Mouse (Mus musculus): ENCODE data around the gene Atg2b. TPM values are rescaled to one million over a fixed set of nuclear protein-coding genes. Genes with fewer than 3 reads are reported as not detected.

The Atg2b gene
- polyA plus RNA-seq, 1 experiment from 2014 or later = 15.8 TPM

GRCm38 (mm10) chr12:105705799-105706487 lies 20.9 kb upstream of the Atg2b start, which contains the start of gene Ak7:
Gene Ak7, plus strand, starts transcription at chr12:105705976.
- Histone ChIP-seq H3K9me3 (no peaks in the 10 kb centered on the region), H3K4me2 (no peak within 1 kb of the TSS), H3K27ac (no peak within 1 kb of the TSS), H3K9ac (no peak within 1 kb of the TSS), H3K27me3 (replicated peaks) (no peaks in the 10 kb centered on the region), H3K4me1 (no peaks in the 10 kb centered on the region), H3K36me3 (replicated peaks) (peaks cover 7% of the 10 kb centered on the region), H3K4me3 (no peak within 1 kb of the TSS)
- no peak for ATAC-seq (replicated peaks)
- WGBS = 11% methylated on average over 22 of the region's 22 CpGs

GRCm38 (mm10) chr12:105700433-105700832 lies 15.4 kb upstream of the Atg2b start:
- H3K4me1 ChIP-seq = no peaks in the 10 kb centered on the region
- H3K27ac ChIP-seq = no peak overlapping the region
- no peak overlapping the region for H3K9ac ChIP-seq
- WGBS = 94% methylated on average over 12 of the region's 12 CpGs
- H3K4me2 ChIP-seq = no peak overlapping the region
- H3K36me3 ChIP-seq (replicated peaks) = peaks cover 14% of the 10 kb centered on the region
- no peak for ATAC-seq (replicated peaks)
- H3K4me3 ChIP-seq = no peak overlapping the region
- no peaks in the 10 kb centered on the region for H3K27me3 ChIP-seq (replicated peaks)
- H3K9me3 ChIP-seq = no peaks in the 10 kb centered on the region

DNA sequence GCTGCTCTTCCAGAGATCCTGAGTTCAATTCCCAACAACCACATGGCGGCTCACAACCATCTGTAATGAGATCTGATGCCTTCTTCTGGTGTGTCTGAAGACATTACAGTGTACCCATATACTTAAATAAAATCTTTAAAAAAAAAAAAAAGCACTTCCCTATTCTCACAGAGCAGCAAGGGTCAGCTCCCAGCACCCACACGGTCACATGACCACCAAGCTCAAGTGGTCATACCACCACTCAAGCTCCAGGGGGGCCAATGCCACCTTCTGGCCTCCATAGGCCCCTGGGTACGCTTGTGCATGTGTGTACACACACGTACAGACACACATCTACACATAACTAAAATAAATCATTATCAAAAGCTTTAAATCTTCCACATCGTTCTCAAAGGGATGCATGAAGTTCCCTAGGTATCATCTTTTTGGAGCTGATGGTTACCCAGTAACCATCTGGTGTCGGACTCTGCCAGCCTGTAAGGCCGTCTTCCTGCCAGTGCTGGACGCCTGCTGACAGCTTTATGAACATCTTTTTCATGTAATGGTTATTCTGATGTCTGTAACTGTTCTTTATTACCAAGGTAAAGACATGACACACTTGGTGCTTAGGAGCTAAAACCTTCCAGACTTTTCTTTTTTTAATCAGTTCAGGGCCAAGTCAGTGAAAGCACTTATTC lies 12.2 kb upstream of the Atg2b start:
- ATAC-seq (replicated peaks) = no peak
- H3K4me1 ChIP-seq = no peaks in the 10 kb centered on the region
- peaks cover 17% of the 10 kb centered on the region for H3K36me3 ChIP-seq (replicated peaks)
- no peaks in the 10 kb centered on the region for H3K27me3 ChIP-seq (replicated peaks)
- H3K9ac ChIP-seq = no peak overlapping the region
- no peaks in the 10 kb centered on the region for H3K9me3 ChIP-seq
- H3K4me3 ChIP-seq = no peak overlapping the region
- no peak overlapping the region for H3K27ac ChIP-seq
- no peak overlapping the region for H3K4me2 ChIP-seq
- 88% methylated on average over 8 of the region's 8 CpGs for WGBS

- no peak for ATAC-seq (replicated peaks)
- H3K4me3 ChIP-seq = no peak overlapping the region
- no peak overlapping the region for H3K27ac ChIP-seq
- H3K9ac ChIP-seq = no peak overlapping the region
- H3K27me3 ChIP-seq (replicated peaks) = no peaks in the 10 kb centered on the region
- H3K36me3 ChIP-seq (replicated peaks) = peaks cover 10% of the 10 kb centered on the region
- no peak overlapping the region for H3K4me2 ChIP-seq
- 89% methylated on average over 7 of the region's 7 CpGs for WGBS
- H3K4me1 ChIP-seq = no peaks in the 10 kb centered on the region
- no peaks in the 10 kb centered on the region for H3K9me3 ChIP-seq
Measured at GRCm38 (mm10) chr12:105695848-105696247, 10.8 kb upstream of the Atg2b start.

DNA sequence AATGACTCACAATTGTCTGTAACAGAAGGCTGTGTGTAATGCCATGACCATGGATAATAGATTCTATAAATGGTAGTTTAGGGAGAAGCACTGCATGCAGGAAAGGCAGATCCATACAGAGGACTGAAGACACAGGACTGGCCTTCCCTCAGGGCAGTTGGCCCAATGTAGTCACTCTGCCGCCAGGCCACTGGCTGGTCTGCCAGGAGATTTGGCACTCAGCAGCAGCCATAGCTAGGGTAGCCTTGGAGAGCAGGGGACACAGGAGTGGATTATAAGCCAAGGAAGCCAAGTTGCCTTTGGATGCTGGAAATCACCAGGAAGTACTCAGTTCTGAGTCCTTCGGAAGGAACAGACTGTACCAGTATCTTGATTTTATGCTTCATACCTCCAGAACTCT lies 9.0 kb upstream of the Atg2b start:
- Histone ChIP-seq H3K27me3 (replicated peaks) (no peaks in the 10 kb centered on the region), H3K9me3 (no peaks in the 10 kb centered on the region)
- no peak for ATAC-seq (replicated peaks)

GRCm38 (mm10) chr12:105689435-105689834 lies 4.4 kb upstream of the Atg2b start:
- H3K9me3 ChIP-seq = no peaks in the 10 kb centered on the region
- H3K36me3 ChIP-seq (replicated peaks) = 0 out of 2 replicates have a peak, but pooled peaks cover 3% of the 10 kb centered on the region
- no peak overlapping the region for H3K4me2 ChIP-seq
- no peak overlapping the region for H3K9ac ChIP-seq
- ATAC-seq (replicated peaks) = no peak
- 96% methylated on average over 13 of the region's 13 CpGs for WGBS
- peaks cover 17% of the 10 kb centered on the region for H3K4me1 ChIP-seq
- no peaks in the 10 kb centered on the region for H3K27me3 ChIP-seq (replicated peaks)
- H3K27ac ChIP-seq = no peak overlapping the region
- no peak overlapping the region for H3K4me3 ChIP-seq

More for the DNA sequence above, 9.0 kb upstream of the Atg2b start:
- no peak overlapping the region for H3K27ac ChIP-seq
- no peak overlapping the region for H3K4me3 ChIP-seq
- H3K4me2 ChIP-seq = no peak overlapping the region
- H3K4me1 ChIP-seq = no peaks in the 10 kb centered on the region
- H3K36me3 ChIP-seq (replicated peaks) = 0 out of 2 replicates have a peak, but pooled peaks cover 3% of the 10 kb centered on the region
- 98% methylated on average over 2 of the region's 2 CpGs for WGBS
- no peak overlapping the region for H3K9ac ChIP-seq

GRCm38 (mm10) chr12:105688546-105688945 lies 3.5 kb upstream of the Atg2b start:
- ATAC-seq (replicated peaks) = no peak
- H3K4me1 ChIP-seq = peaks cover 24% of the 10 kb centered on the region
- H3K36me3 ChIP-seq (replicated peaks) = 0 out of 2 replicates have a peak, but pooled peaks cover 3% of the 10 kb centered on the region
- no peak overlapping the region for H3K27ac ChIP-seq
- no peak overlapping the region for H3K4me3 ChIP-seq
- H3K9ac ChIP-seq = no peak overlapping the region
- no peaks in the 10 kb centered on the region for H3K27me3 ChIP-seq (replicated peaks)
- no peaks in the 10 kb centered on the region for H3K9me3 ChIP-seq
- 89% methylated on average over 4 of the region's 4 CpGs for WGBS
- no peak overlapping the region for H3K4me2 ChIP-seq

DNA sequence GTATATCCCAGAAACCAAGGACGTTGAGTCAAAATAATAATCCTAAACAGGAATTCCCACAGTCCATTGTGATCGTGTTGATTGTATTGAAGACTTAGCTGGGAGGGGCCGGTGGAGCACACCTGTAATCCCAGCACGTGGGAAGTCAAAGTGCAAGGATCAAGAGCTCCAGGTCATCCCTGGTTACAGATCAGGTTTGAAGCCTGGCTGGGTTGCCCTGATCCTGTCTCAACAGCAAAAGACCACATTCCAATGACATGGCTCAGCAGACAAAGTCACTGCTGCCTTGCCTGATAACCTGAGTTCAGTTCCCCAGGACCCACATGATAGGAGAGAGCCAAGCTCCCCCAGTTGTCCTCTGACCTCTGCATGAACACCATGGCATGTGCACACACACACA lies 2.4 kb upstream of the Atg2b start:
- Histone ChIP-seq H3K27ac (no peak overlapping the region), H3K4me1 (peaks cover 35% of the 10 kb centered on the region), H3K4me2 (no peak overlapping the region), H3K9me3 (no peaks in the 10 kb centered on the region), H3K27me3 (replicated peaks) (no peaks in the 10 kb centered on the region), H3K4me3 (no peak overlapping the region), H3K36me3 (replicated peaks) (no peaks in the 10 kb centered on the region), H3K9ac (no peak overlapping the region)
- 92% methylated on average over 4 of the region's 4 CpGs for WGBS
- ATAC-seq (replicated peaks) = no peak

DNA sequence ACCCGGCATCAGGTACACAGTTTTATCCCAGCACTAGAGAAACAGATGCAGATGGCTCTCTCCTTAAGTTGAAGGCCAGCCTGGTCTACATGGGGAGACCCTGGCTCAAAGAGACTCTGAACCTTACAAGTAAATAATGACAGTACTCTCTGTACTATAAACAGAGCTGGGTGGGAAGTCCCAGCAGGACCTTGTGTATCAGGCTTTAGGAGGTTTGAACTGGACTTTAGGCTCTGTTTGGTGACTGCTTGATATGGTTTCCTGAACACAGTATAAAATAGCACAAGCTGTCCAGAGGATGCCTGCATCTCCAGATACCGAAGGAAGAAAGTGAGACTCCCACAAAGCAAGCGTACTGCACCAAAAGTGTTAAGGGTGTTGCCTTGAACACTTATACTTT lies 1.8 kb upstream of the Atg2b start:
- no peak overlapping the region for H3K27ac ChIP-seq
- H3K4me3 ChIP-seq = peak overlapping the region; percentile 89
- WGBS = 94% methylated on average over 3 of the region's 3 CpGs
- peaks cover 39% of the 10 kb centered on the region for H3K4me1 ChIP-seq
- H3K27me3 ChIP-seq (replicated peaks) = no peaks in the 10 kb centered on the region
- no peak for ATAC-seq (replicated peaks)
- H3K4me2 ChIP-seq = peak overlapping the region; percentile 86
- H3K9me3 ChIP-seq = no peaks in the 10 kb centered on the region
- no peaks in the 10 kb centered on the region for H3K36me3 ChIP-seq (replicated peaks)
- 0 out of 2 replicates have a peak overlapping the region, but pooled peaks have one; percentile 77 for H3K9ac ChIP-seq

- Histone ChIP-seq H3K9ac (peak within 1 kb of the TSS; percentile 77), H3K27ac (peak within 1 kb of the TSS; percentile 96), H3K9me3 (no peaks in the 10 kb centered on the region), H3K4me3 (peak within 1 kb of the TSS; percentile 89), H3K4me1 (peaks cover 43% of the 10 kb centered on the region), H3K27me3 (replicated peaks) (no peaks in the 10 kb centered on the region), H3K4me2 (peak within 1 kb of the TSS; percentile 86), H3K36me3 (replicated peaks) (no peaks in the 10 kb centered on the region)
- ATAC-seq (replicated peaks) = peak; percentile 69
- 2% methylated on average over 41 of the region's 41 CpGs for WGBS
Measured at GRCm38 (mm10) chr12:105683933-105684901, 794 bp downstream of the Atg2b start, which contains the start of gene Gskip. Gene Gskip, plus strand, starts transcription at chr12:105684829.

DNA sequence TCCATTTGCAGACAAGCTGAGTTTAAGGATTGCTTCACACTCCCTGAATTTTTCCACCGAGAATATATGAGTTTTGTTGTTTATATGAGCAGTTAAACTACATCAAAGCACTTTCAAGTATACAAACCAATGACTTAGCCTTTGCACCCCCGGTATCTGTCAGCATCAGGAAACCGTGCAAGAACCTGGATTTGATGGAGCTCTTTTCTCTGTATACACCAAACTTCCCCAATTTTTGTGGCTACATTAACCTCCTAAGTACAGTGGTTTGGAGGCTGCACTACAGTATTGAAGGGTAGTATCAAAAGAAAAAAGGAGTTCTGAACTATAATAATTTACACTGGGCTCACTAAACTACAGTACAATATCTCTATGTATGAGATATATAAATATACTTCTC lies 6.2 kb downstream of the Atg2b start:
- no peak for ATAC-seq (replicated peaks)

DNA sequence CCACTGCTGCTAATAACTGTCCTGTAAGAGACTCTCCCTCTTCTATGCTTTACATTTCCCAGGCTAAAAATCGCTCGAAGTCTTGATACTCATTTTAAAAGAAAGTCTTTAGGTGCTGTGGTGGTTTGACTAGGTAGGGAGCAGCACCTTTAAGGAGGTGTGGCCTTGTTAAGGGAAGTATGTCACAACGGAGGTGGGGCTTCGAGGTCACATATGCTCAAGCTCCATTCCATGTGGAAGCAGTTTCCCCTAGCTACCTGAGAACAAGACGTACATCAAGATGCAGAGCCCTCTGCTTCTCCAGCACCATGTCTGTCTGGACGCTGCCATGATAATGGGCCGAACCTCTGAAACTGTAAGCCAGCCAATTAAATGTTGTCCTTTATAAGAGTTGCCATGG lies 6.8 kb downstream of the Atg2b start:
- 92% methylated on average over 7 of the region's 7 CpGs for WGBS
- no peak for ATAC-seq (replicated peaks)
- Histone ChIP-seq H3K9me3 (no peaks in the 10 kb centered on the region), H3K27ac (no peak overlapping the region), H3K4me2 (no peak overlapping the region), H3K9ac (no peak overlapping the region), H3K27me3 (replicated peaks) (no peaks in the 10 kb centered on the region), H3K4me1 (peaks cover 16% of the 10 kb centered on the region), H3K4me3 (no peak overlapping the region), H3K36me3 (replicated peaks) (peaks cover 7% of the 10 kb centered on the region)

More for the DNA sequence above, 6.2 kb downstream of the Atg2b start:
- Histone ChIP-seq H3K27me3 (replicated peaks) (no peaks in the 10 kb centered on the region), H3K27ac (no peak overlapping the region), H3K4me1 (peaks cover 21% of the 10 kb centered on the region), H3K4me3 (no peak overlapping the region), H3K36me3 (replicated peaks) (0 out of 2 replicates have a peak, but pooled peaks cover 3% of the 10 kb centered on the region), H3K9me3 (no peaks in the 10 kb centered on the region), H3K9ac (no peak overlapping the region), H3K4me2 (no peak overlapping the region)
- WGBS = 91% methylated on average over 3 of the region's 3 CpGs
